Comparison of ENCODE assay signal across 25 mouse cellular contexts in the genomic region with DNA sequence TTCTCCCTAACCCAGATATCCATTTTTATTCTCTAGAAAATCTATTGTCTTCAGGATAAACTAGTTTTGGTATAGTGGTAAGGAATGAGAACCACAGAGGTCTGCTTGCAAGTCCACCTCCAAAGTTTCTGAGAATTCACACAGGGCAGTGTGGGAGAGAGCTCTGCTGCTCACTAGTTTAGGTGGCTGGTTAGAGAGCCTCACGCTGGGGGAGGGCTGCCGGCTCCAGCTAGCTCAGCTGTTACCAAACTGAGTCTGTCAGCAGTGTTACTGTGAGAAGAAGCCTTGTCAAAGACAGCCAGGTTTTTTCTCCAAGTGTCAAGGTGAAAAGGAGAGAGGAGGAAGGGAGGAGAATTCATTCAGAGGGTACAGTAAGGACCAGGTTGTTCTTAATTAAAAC.
A peak's percentile ranks its signal among the peaks of the same experiment; 100 is the strongest.
DNase-seq lines count a peak whose midpoint lies in the region; ATAC-seq lines count a peak whose summit lies in the region.
"Had no signal": no experiment of that assay in that cellular context is flagged by ENCODE, and none has a peak within 500 bp of the region (broad histone marks: within the 10 kb centered on the region; RNA-seq: fewer than 3 reads in every experiment).

No protein-coding gene starts in this region.

- no peaks in the 10 kb centered on the region for H3K27me3 ChIP-seq in heart, embryonic 12.5 days (replicated peaks)
- H3K27me3 ChIP-seq: heart, embryonic 15.5 days had no signal

- H3K9ac ChIP-seq in heart, embryonic 12.5 days, result no peak overlapping the region
- H3K9ac ChIP-seq: forebrain, postnatal 0 days; heart, embryonic 15.5 days; hindbrain, embryonic 14.5 days had no signal

- no peaks in the 10 kb centered on the region for H3K4me1 ChIP-seq in heart, embryonic 12.5 days (replicated peaks)
- H3K4me1 ChIP-seq: forebrain, embryonic 10.5 days; heart, embryonic 15.5 days had no signal

- peak; percentile 89 for ATAC-seq in frontal cortex, adult (ENCODE audit: low TSS enrichment)
- ATAC-seq in heart, embryonic 12.5 days (ENCODE audit: insufficient number of reproducible peaks, low FRiP score), result no peak
- ATAC-seq: activated CD4-positive, CD25-positive, alpha-beta regulatory T cell, adult 4 months; forebrain, embryonic 14.5 days; forebrain, postnatal 0 days; hindbrain, postnatal 0 days; inflammation-experienced regulatory T-cells, adult 6 months had no signal

- H3K36me3 ChIP-seq in heart, embryonic 12.5 days, result no peaks in the 10 kb centered on the region
- H3K36me3 ChIP-seq: forebrain, embryonic 10.5 days; heart, embryonic 15.5 days had no signal

- H3K9me3 ChIP-seq in heart, embryonic 12.5 days (replicated peaks), result no peaks in the 10 kb centered on the region
- H3K9me3 ChIP-seq: forebrain, embryonic 10.5 days; heart, embryonic 15.5 days had no signal

- WGBS in heart, embryonic 12.5 days, result 43% methylated on average over 2 of the region's 2 CpGs

- H3K27ac ChIP-seq in heart, embryonic 12.5 days (ENCODE audit: poor library complexity, severe bottlenecking), result no peak overlapping the region
- H3K27ac ChIP-seq: forebrain, embryonic 10.5 days; heart, adult 2 months; heart, embryonic 15.5 days; hindbrain, embryonic 14.5 days; hindbrain, postnatal 0 days had no signal

- H3K4me3 ChIP-seq in heart, embryonic 12.5 days, result no peak overlapping the region
- H3K4me3 ChIP-seq: forebrain, embryonic 10.5 days; heart, adult 2 months; heart, embryonic 15.5 days had no signal

- no peak for DNase-seq in frontal cortex, postnatal 25 days (ENCODE audit: low spot score in 2 of 2)
- DNase-seq in heart, postnatal 10 days, result peak; percentile 21 to 29
- DNase-seq in right cerebral cortex, adult 18-20 months, result peak; percentile 23
- DNase-seq in right cerebral cortex, postnatal 14 days, result no peak
- peak; percentile 63 for DNase-seq in brain, adult 2 months (ENCODE audit: low read depth, low spot score)
- DNase-seq: adrenal gland, adult 8-10 months; adrenal gland, postnatal 25 days; cerebellum, adult 18-20 months; cerebellum, adult 9-10 months; cerebellum, postnatal 14 days; forebrain, postnatal 0 days; gastrocnemius, postnatal 25 days; heart, adult 2 months; heart, postnatal 14 days; heart, postnatal 4 days had no signal

- no peak overlapping the region for H3K4me2 ChIP-seq in heart, embryonic 12.5 days
- H3K4me2 ChIP-seq: heart, embryonic 11.5 days; heart, embryonic 15.5 days; hindbrain, embryonic 14.5 days had no signal

- intact Hi-C loops in heart, postnatal 10 days (cut with DNase I), result no loop called here

Comparison
In these comparisons a context has a peak if more than half of its experiments do, and no peak if none do; other contexts are left out.
1. DNase-seq: peak in heart, postnatal 10 days (2 of 2), right cerebral cortex, adult 18-20 months (single experiment) and brain, adult 2 months (single experiment); none in frontal cortex, postnatal 25 days (0 of 2) and right cerebral cortex, postnatal 14 days (single experiment).